Mouse (Mus musculus) gastrocnemius, postnatal 14 days (tissue): ENCODE measurements at regions not wholly inside any gene's neighbourhood (a gene's known extent, or its start where the extent isn't known, plus 50 kb on each side); places are given as distances from the start of the nearest gene placed in this dataset.

ENCODE experiments used
- DNase-seq: peaks from one replicate; pipeline ENCODE4 v3.0.0; 2021; ENCODE audit warnings: mixed read lengths
- intact Hi-C: fragments of 180-260 bp; cut with DNase I; formaldehyde crosslinking; loops from one replicate; pipeline ENCODE4 v1.15.1; 2025; ENCODE audit warnings: low total_unique reads

- no peak for DNase-seq
- intact Hi-C loops, result no loop called here
These were observed 151.3 kb upstream of the Plxna4 start for GRCm38 (mm10) chr6:32739162-32739745.

GRCm38 (mm10) chr6:32728706-32729105 is 140.7 kb upstream of the Plxna4 start:
- intact Hi-C loops, result no loop called here
- peak; percentile 47 for DNase-seq

GRCm38 (mm10) chr6:32726571-32726970 is 138.6 kb upstream of the Plxna4 start:
- intact Hi-C loops, result no loop called here
- no peak for DNase-seq

DNA sequence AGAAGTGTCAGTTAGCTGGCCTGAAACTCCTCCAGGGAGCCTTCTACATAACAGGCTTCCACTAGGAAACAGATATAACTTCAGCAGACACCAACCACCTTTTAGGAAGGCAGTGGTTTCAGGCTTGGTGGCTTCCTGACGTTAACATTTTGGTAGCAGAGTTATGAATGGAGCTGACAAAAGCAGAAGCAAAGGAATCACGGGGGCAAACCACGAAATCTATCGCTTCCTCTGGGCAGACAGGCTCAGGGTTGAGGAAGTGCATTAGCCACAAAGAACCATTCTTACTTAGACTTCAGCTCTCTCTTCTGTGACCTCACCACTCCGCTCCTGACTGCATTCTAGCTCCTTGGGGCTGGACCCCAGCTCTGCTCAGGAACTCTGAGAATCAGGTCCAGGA is 129.9 kb upstream of the Plxna4 start:
- intact Hi-C loops, result no loop called here
- no peak for DNase-seq

DNA sequence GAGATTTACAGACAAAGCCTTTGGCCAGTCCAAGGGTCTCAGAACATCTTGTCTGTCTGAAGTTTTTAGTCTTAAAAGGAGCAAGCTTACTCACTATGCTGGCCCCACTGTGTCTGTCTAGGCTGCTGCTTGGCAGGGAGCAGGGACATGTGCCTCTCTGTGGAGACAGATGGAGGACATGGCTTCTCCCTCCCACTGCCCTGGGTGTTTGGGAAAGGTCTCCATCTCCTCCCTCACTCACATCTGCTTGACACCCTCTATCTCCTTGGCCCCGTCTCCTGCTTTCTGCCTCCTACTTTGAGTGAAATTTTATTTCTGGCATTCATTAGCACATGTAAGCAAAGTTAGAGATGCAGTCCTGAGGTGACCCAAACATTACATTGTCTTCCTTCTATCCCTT is 127.1 kb upstream of the Plxna4 start:
- DNase-seq, result no peak
- intact Hi-C loops, result no loop called here

DNA sequence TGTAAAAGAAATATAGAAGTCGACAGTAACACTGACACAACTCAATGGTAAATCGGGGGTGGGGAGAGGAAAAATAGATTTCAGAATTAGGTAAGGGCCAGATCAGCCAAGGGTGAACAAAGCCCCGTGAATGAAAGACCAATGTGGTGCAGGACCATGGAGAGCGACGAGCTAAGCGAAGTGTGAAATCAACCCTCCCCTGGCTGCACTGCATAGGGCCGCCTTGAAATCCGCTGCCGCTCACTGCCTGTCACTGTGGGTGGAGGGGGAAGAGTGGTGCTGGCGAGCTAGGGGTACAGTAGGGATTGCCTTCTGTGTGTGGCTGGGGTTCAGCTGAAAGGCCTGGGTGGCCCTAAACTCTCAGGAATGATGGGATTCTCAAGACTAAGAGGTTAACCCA is 122.2 kb upstream of the Plxna4 start:
- DNase-seq, result peak; percentile 24
- intact Hi-C loops, result no loop called here

- intact Hi-C loops, result no loop called here
- no peak for DNase-seq
These were observed 121.6 kb upstream of the Plxna4 start for GRCm38 (mm10) chr6:32709566-32709965.

DNA sequence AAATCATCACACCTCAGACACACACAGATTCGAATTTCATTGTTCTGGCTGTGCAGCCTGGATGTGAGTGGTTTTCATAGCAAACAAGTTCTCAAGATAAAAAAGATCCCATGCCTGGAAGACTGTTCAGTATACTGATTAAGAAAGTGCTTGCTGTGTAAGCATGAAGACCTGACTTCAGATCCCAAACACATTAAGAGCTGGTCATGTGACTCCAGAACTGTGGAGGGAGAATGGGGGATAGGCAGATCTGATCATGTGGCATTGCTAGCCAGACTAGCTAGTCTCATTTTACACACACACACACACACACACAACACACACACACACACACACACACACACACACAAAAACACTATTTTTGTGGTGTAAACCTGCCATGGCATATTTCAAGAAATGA is 119.4 kb upstream of the Plxna4 start:
- intact Hi-C loops, result no loop called here
- DNase-seq, result no peak

DNA sequence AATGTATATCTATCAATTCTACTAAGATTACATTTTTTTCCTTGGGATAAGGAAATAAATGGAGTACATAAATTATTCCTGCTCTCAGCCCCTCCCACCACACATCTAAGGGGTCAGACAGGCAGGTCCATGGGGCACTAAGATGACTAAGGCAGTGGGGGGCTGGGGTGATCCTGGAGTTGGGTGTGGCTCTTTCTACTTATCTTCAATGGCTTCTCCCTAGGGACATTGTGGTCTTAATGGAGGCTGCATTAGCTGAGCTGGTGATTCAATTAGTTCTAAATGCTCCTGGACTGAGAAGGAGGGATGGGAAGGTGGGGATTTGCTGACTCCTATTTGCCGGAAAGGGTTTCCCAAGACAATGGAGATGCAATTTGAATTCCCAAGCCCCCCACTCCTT is 118.4 kb upstream of the Plxna4 start:
- no peak for DNase-seq
- intact Hi-C loops, result no loop called here

DNA sequence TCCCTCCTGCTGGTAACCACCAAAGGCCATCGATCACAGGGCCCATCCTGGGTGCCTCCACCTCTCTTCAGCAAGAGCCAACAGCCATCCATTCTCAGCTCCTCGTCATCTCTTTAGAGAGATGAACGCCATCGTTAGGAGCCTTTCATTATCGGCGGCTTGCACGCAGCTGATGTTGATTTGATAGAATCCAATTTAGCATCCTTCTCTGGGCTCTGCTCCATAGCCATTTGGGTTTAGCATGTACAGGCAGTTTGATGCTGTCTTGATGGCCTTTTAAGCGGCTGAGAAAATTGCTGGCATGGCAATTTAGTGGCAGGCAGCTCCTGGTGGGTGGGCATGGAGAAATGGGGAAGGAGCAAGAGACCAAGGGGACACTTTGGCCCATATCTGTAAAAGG is 115.5 kb upstream of the Plxna4 start:
- no peak for DNase-seq
- intact Hi-C loops, result no loop called here

- intact Hi-C loops, result no loop called here
- DNase-seq, result no peak
These were observed 114.3 kb upstream of the Plxna4 start for GRCm38 (mm10) chr6:32702245-32702791.

DNA sequence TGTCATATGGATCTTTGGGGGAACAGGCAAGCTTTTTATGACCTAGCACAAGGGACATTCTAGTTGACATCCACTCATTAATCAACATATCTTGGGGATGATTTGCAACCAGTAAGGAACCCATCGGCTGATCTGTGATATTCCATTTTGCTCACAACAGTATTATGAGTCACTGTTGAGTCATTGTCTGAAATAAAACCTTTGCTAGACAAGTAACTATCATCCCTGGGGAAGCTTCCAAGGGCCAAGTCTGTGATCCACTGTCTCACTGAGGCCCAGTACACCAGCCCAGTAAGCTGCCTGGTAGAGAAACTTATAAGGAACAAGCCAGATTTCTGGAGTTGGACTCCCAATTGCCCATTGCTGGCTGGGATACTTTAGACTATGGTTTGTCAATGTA is 111.8 kb upstream of the Plxna4 start:
- intact Hi-C loops, result no loop called here
- DNase-seq, result no peak

DNA sequence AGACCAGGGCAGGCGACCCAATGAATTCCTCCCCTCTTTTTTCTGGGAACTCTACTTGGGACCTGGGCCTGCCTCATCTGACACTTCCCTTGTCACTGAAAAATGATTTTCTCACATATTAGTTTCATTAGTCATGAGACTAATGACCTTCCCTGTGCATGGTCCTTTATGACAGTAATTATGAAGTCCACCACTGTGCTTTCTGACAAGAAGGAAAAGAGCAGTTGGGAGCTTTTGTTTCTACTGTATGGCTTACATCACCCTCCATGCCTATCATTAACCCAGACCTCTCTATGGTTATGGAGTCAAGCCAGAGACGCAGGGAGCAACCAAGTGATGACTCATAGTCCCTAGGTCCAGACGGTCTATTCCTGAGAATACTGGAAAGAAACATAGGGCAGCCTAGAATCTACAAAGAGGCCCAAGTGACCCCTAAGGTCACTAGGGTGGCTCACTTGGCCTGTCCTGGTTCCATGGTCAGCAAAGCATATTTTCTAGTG is 109.8 kb upstream of the Plxna4 start:
- intact Hi-C loops, result no loop called here
- DNase-seq, result no peak

GRCm38 (mm10) chr6:32696037-32696436 is 108.0 kb upstream of the Plxna4 start:
- DNase-seq, result no peak
- intact Hi-C loops, result no loop called here

- no peak for DNase-seq
These were observed 84.6 kb upstream of the Plxna4 start for GRCm38 (mm10) chr6:32672552-32672951.

GRCm38 (mm10) chr6:32659743-32660142 is 71.8 kb upstream of the Plxna4 start:
- intact Hi-C loops, result no loop called here
- DNase-seq, result no peak

More at GRCm38 (mm10) chr6:32672552-32672951, 84.6 kb upstream of the Plxna4 start:
- intact Hi-C loops, result no loop called here

DNA sequence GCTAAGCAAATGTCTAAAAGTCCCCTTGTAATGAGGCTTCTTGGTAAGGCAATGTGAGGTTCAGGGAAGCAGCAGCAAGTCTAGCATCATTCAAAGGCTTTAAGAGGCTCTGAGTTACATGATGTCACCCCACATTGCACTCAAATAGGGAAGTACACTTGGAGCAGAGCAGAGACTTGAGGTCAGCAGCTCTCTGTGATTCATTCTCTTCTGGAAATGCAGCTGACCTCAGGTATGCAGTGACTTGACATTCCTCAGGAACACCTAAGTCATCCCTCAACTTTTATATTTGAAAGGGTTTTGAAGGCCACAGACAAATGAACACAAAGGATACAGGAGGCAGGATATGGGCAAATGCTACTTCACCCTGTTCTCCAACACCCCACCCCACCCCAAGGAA is 69.4 kb upstream of the Plxna4 start:
- intact Hi-C loops, result no loop called here
- no peak for DNase-seq

GRCm38 (mm10) chr6:32654188-32654587 is 66.2 kb upstream of the Plxna4 start:
- DNase-seq, result no peak

DNA sequence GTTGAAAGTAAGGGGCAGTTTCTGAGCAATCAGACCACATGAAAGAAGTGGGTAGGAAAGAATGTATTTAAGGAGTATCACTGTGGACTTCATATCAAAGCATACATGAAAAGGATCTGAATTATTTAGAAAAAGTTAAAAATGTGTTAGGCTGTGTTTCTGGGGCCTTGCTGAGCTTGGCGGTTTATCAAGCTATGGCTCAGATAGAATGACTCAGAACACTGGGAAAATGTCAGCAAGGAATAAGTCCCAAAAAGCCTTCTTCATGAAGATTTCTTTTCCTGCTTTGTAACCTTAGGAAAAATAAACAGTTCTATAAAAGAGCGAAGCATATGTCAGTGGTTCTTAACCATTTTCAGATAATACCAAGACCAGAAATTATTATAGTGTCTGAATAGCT is 56.0 kb upstream of the Plxna4 start:
- intact Hi-C loops, result no loop called here
- DNase-seq, result no peak

More at GRCm38 (mm10) chr6:32654188-32654587, 66.2 kb upstream of the Plxna4 start:
- intact Hi-C loops, result no loop called here

DNA sequence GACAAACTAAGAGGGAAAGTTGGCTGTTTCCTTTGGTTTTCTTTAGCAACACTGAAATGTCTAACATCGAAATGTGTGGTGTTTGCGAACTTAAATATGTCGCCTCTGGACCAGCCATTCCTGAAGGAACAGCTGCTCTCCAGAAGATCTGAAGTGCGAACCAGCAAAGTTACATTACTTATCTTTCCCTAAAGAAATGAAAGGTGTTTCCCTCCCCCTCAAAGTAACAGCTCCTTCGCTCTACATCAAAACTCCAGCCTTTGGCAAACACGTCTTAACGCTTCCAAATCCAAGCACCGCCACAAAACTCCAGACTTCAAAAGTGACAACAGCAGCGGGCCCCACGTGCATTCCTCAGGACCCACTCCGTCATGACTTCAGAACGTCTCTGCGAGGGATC is 50.9 kb upstream of the Plxna4 start:
- DNase-seq, result no peak
- intact Hi-C loops, result no loop called here
